Mouse (Mus musculus): Measurements from ENCODE around the gene Anapc15. TPM values are rescaled to one million over a fixed set of nuclear protein-coding genes. Genes with fewer than 3 reads are reported as not detected.

The Anapc15 gene
- total RNA-seq, 1 experiment = 123 TPM

- Histone ChIP-seq H3K4me3 (ENCODE audit: insufficient read depth in 1 of 2, low read depth in 1 of 2, low read length in 2 of 2, poor library complexity in 1 of 2, severe bottlenecking in 1 of 2) (peak overlapping the region in 1 of 2 experiments; percentile 79; a peak in 2 of 4 replicates), H3K9ac (ENCODE audit: insufficient read depth, low read depth, low read length, poor library complexity, severe bottlenecking) (no peak overlapping the region), H3K4me1 (ENCODE audit: control insufficient read depth in 2 of 2, insufficient read depth in 2 of 2, low read length in 2 of 2, poor library complexity in 1 of 2) (no peaks in the 10 kb centered on the region), H3K9me3 (ENCODE audit: control insufficient read depth, insufficient read depth, low read depth, low read length) (no peaks in the 10 kb centered on the region), H3K27ac (ENCODE audit: insufficient read depth, low read depth, low read length, poor library complexity, severe bottlenecking) (no peak overlapping the region), H3K36me3 (ENCODE audit: control insufficient read depth, insufficient read depth, low read length, poor library complexity, severe bottlenecking) (no peaks in the 10 kb centered on the region)
- no peak for TF ChIP-seq HCFC1 (IDR thresholded peaks at IDR 0.05; ENCODE audit: borderline replicate concordance, insufficient read depth, low read length)
- no peak for TF ChIP-seq CHD2 (IDR thresholded peaks at IDR 0.05; ENCODE audit: low read depth, low read length)
- no peak for TF ChIP-seq MAFK (IDR thresholded peaks at IDR 0.05; ENCODE audit: insufficient read depth, low read depth, low read length)
- TF ChIP-seq ZNF384 (IDR thresholded peaks at IDR 0.05; ENCODE audit: low read depth, low read length) = no peak
- no peak for TF ChIP-seq ZC3H11A (IDR thresholded peaks at IDR 0.05; ENCODE audit: borderline replicate concordance, low read depth, low read length)
- no peak for DNase-seq (ENCODE audit: low read depth, low spot score)
- in situ Hi-C loops (cut with MboI; ENCODE audit: low sequenced_read_pairs in 2 of 2, unreplicated experiment in 2 of 2) = no loop called here
Measured at GRCm38 (mm10) chr7:101932551-101932950, 69.0 kb downstream of the Anapc15 start.

- H3K4me1 ChIP-seq (ENCODE audit: control insufficient read depth in 2 of 2, insufficient read depth in 2 of 2, low read length in 2 of 2, poor library complexity in 1 of 2) = no peaks in the 10 kb centered on the region
Measured at GRCm38 (mm10) chr7:101933300-101933699, 69.8 kb downstream of the Anapc15 start.

GRCm38 (mm10) chr7:101933751-101934240 lies 70.3 kb downstream of the Anapc15 start, which contains the start of the genes Lrrc51 and Numa1:
Gene Lrrc51, minus strand, starts transcription at chr7:101933895.
Gene Numa1, plus strand, starts transcription at chr7:101934111.
- Histone ChIP-seq H3K9me3 (ENCODE audit: control insufficient read depth, insufficient read depth, low read depth, low read length) (no peaks in the 10 kb centered on the region), H3K27ac (ENCODE audit: insufficient read depth, low read depth, low read length, poor library complexity, severe bottlenecking) (peak within 1 kb of the TSS; percentile 91), H3K9ac (ENCODE audit: insufficient read depth, low read depth, low read length, poor library complexity, severe bottlenecking) (peak within 1 kb of the TSS; percentile 99), H3K4me1 (ENCODE audit: control insufficient read depth in 2 of 2, insufficient read depth in 2 of 2, low read length in 2 of 2, poor library complexity in 1 of 2) (peaks cover 0 to 2% of the 10 kb centered on the region in 2 experiments; a peak in 1 of 4 replicates), H3K36me3 (ENCODE audit: control insufficient read depth, insufficient read depth, low read length, poor library complexity, severe bottlenecking) (no peaks in the 10 kb centered on the region), H3K4me3 (ENCODE audit: insufficient read depth in 1 of 2, low read depth in 1 of 2, low read length in 2 of 2, poor library complexity in 1 of 2, severe bottlenecking in 1 of 2) (peak within 1 kb of the TSS; percentile 83 to 98)
- in situ Hi-C loops (cut with MboI; ENCODE audit: low sequenced_read_pairs in 2 of 2, unreplicated experiment in 2 of 2) = no loop called here
- TF ChIP-seq ZNF384 (IDR thresholded peaks at IDR 0.05; ENCODE audit: low read depth, low read length) (no peak), MAFK (IDR thresholded peaks at IDR 0.05; ENCODE audit: insufficient read depth, low read depth, low read length) (no peak), CHD2 (IDR thresholded peaks at IDR 0.05; ENCODE audit: low read depth, low read length) (no peak), HCFC1 (IDR thresholded peaks at IDR 0.05; ENCODE audit: borderline replicate concordance, insufficient read depth, low read length) (peak; percentile 94), ZC3H11A (IDR thresholded peaks at IDR 0.05; ENCODE audit: borderline replicate concordance, low read depth, low read length) (no peak)
- peak; percentile 99 for DNase-seq (ENCODE audit: low read depth, low spot score)

More at GRCm38 (mm10) chr7:101933300-101933699, 69.8 kb downstream of the Anapc15 start:
- no peaks in the 10 kb centered on the region for H3K9me3 ChIP-seq (ENCODE audit: control insufficient read depth, insufficient read depth, low read depth, low read length)
- H3K27ac ChIP-seq (ENCODE audit: insufficient read depth, low read depth, low read length, poor library complexity, severe bottlenecking) = peak overlapping the region; percentile 69
- peak; percentile 40 for DNase-seq (ENCODE audit: low read depth, low spot score)
- peak overlapping the region; percentile 89 for H3K9ac ChIP-seq (ENCODE audit: insufficient read depth, low read depth, low read length, poor library complexity, severe bottlenecking)
- TF ChIP-seq HCFC1 (IDR thresholded peaks at IDR 0.05; ENCODE audit: borderline replicate concordance, insufficient read depth, low read length) = no peak
- TF ChIP-seq ZNF384 (IDR thresholded peaks at IDR 0.05; ENCODE audit: low read depth, low read length) = no peak
- TF ChIP-seq ZC3H11A (IDR thresholded peaks at IDR 0.05; ENCODE audit: borderline replicate concordance, low read depth, low read length) = no peak
- no peak for TF ChIP-seq CHD2 (IDR thresholded peaks at IDR 0.05; ENCODE audit: low read depth, low read length)
- no peak for TF ChIP-seq MAFK (IDR thresholded peaks at IDR 0.05; ENCODE audit: insufficient read depth, low read depth, low read length)
- H3K36me3 ChIP-seq (ENCODE audit: control insufficient read depth, insufficient read depth, low read length, poor library complexity, severe bottlenecking) = no peaks in the 10 kb centered on the region
- H3K4me3 ChIP-seq (ENCODE audit: insufficient read depth in 1 of 2, low read depth in 1 of 2, low read length in 2 of 2, poor library complexity in 1 of 2, severe bottlenecking in 1 of 2) = peak overlapping the region; percentile 79 to 89
- in situ Hi-C loops (cut with MboI; ENCODE audit: low sequenced_read_pairs in 2 of 2, unreplicated experiment in 2 of 2) = no loop called here

- H3K4me1 ChIP-seq (ENCODE audit: control insufficient read depth in 2 of 2, insufficient read depth in 2 of 2, low read length in 2 of 2, poor library complexity in 1 of 2) = peaks cover 0 to 6% of the 10 kb centered on the region in 2 experiments; a peak in 2 of 4 replicates
- H3K9ac ChIP-seq (ENCODE audit: insufficient read depth, low read depth, low read length, poor library complexity, severe bottlenecking) = no peak overlapping the region
- no peak overlapping the region for H3K4me3 ChIP-seq (ENCODE audit: insufficient read depth in 1 of 2, low read depth in 1 of 2, low read length in 2 of 2, poor library complexity in 1 of 2, severe bottlenecking in 1 of 2)
- no peak overlapping the region for H3K27ac ChIP-seq (ENCODE audit: insufficient read depth, low read depth, low read length, poor library complexity, severe bottlenecking)
- in situ Hi-C loops (cut with MboI; ENCODE audit: low sequenced_read_pairs in 2 of 2, unreplicated experiment in 2 of 2) = no loop called here
- H3K36me3 ChIP-seq (ENCODE audit: control insufficient read depth, insufficient read depth, low read length, poor library complexity, severe bottlenecking) = 0 out of 2 replicates have a peak, but pooled peaks cover 2% of the 10 kb centered on the region
- no peak for TF ChIP-seq ZNF384 (IDR thresholded peaks at IDR 0.05; ENCODE audit: low read depth, low read length)
- TF ChIP-seq HCFC1 (IDR thresholded peaks at IDR 0.05; ENCODE audit: borderline replicate concordance, insufficient read depth, low read length) = no peak
- TF ChIP-seq CHD2 (IDR thresholded peaks at IDR 0.05; ENCODE audit: low read depth, low read length) = no peak
- no peak for TF ChIP-seq MAFK (IDR thresholded peaks at IDR 0.05; ENCODE audit: insufficient read depth, low read depth, low read length)
- TF ChIP-seq ZC3H11A (IDR thresholded peaks at IDR 0.05; ENCODE audit: borderline replicate concordance, low read depth, low read length) = no peak
- DNase-seq (ENCODE audit: low read depth, low spot score) = no peak
- H3K9me3 ChIP-seq (ENCODE audit: control insufficient read depth, insufficient read depth, low read depth, low read length) = no peaks in the 10 kb centered on the region
Measured at GRCm38 (mm10) chr7:101935957-101936356, 72.4 kb downstream of the Anapc15 start.
